Mouse (Mus musculus) kidney, postnatal 0 days (tissue): ENCODE results near the gene Tmem63b. TPM values are rescaled to one million over a fixed set of nuclear protein-coding genes. Genes with fewer than 3 reads are reported as not detected.

Experiments used
- ATAC-seq: fragments of 200-750 bp; cut with Nextera tagmentation; replicated peaks from 2 replicates; pipeline ENCODE4 v1.8.0; 2017; ENCODE audit warnings: low read depth, moderate number of reproducible peaks, moderate TSS enrichment, moderate library complexity; ENCODE audit not compliant: low FRiP score
- DNase-seq: peaks from one replicate; pipeline ENCODE4 v3.0.0-alpha.2; 2016; ENCODE audit warnings: low spot score
- H3K27ac ChIP-seq: fragments of 300-500 bp; sonication (generic); 2 replicates; pipeline ENCODE4 v1.5.1; 2014; ENCODE audit warnings: mild to moderate bottlenecking
- H3K27me3 ChIP-seq: fragments of 300-500 bp; sonication (generic); 2 replicates; pipeline ENCODE4 v1.6.1; 2014; ENCODE audit warnings: low read length, mixed read lengths; ENCODE audit not compliant: insufficient read depth
- H3K36me3 ChIP-seq: fragments of 300-500 bp; sonication (generic); 2 replicates; pipeline ENCODE4 v1.6.1; 2014; ENCODE audit warnings: low read length, mixed read lengths; ENCODE audit not compliant: insufficient read depth
- H3K4me1 ChIP-seq: fragments of 300-500 bp; sonication (generic); replicated peaks from 2 replicates; pipeline ENCODE4 v1.6.1; 2014; ENCODE audit warnings: antibody characterized with exemption, low read length, mixed read lengths; ENCODE audit not compliant: insufficient read depth
- H3K4me2 ChIP-seq: fragments of 300-500 bp; sonication (generic); 2 replicates; pipeline ENCODE4 v1.6.1; 2014; ENCODE audit warnings: mild to moderate bottlenecking, low read length, moderate library complexity, mixed read lengths
- H3K4me3 ChIP-seq: fragments of 300-500 bp; sonication (generic); replicated peaks from 2 replicates; pipeline ENCODE4 v1.5.1; 2014; ENCODE audit warnings: low read depth, low read length
- H3K9ac ChIP-seq: fragments of 300-500 bp; sonication (generic); 2 replicates; pipeline ENCODE4 v1.6.1; 2014; ENCODE audit warnings: low read depth, low read length
- H3K9me3 ChIP-seq: fragments of 300-500 bp; sonication (generic); replicated peaks from 2 replicates; pipeline ENCODE4 v1.6.1; 2016; ENCODE audit warnings: low read length, inconsistent platforms, mixed read lengths
- CTCF ChIP-seq: IDR thresholded peaks from 2 replicates; pipeline ENCODE4 v1.5.1; 2016; ENCODE audit warnings: antibody characterized with exemption, low read depth, mild to moderate bottlenecking, moderate library complexity
- WGBS: fragments of 180-500 bp; shearing (Covaris S2); extraction: QIAGEN DNeasy Blood & Tissue Kit; methylation state at CpG from one replicate; pipeline ENCODE4 v1.1.7; 2014; 5-methylcytosine and 5-hydroxymethylcytosine counted together
- polyA plus RNA-seq: library from polyadenylated mRNA; unstranded; fragments of >200 nt; fragmentation: Nextera tagmentation; extraction: Ambion mirVana; gene quantifications from 2 replicates; pipeline ENCODE4 v1.2.1, GENCODE M21; 2015

The Tmem63b gene
- polyA plus RNA-seq, 1 experiment from 2014 or later: 29.6 TPM

DNA sequence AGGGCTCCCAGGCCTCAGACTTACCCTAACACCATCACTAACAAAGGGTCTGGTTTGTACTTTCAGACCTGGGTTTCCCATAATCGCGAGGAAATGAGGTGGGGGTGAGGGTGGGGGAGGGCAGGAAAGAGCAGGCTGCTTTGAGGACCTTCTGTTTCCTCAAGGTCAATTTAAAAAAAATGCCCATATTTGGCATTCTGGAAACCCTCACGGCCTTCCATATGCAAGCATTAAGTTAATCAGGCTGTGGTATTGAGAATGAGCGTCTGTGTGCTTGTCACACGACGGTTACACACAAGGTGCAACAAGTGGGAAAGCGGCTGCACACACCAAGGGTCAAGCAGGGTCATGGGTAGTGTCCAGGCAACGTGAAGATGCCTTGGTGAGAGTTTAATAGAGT, 74.7 kb downstream of the Tmem63b start:
- Histone ChIP-seq H3K4me2 (no peak overlapping the region), H3K9ac (no peak overlapping the region), H3K27me3 (no peaks in the 10 kb centered on the region), H3K27ac (no peak overlapping the region), H3K4me1 (no peaks in the 10 kb centered on the region; the same call in 1 of the 2 replicates), H3K4me3 (no peak overlapping the region), H3K9me3 (no peaks in the 10 kb centered on the region), H3K36me3 (no peaks in the 10 kb centered on the region)
- DNase-seq (no peak), ATAC-seq (no peak)
- WGBS: 69% methylated on average over 8 of the region's 8 CpGs
- TF ChIP-seq CTCF: no peak

Other genes with a start within 250 kb of the Tmem63b start
- gene Spats1, start 211.5 kb downstream of the Tmem63b start, polyA plus RNA-seq: 0.17 and 0.39 TPM in 2 replicates
- gene Aars2, start 180.1 kb downstream of the Tmem63b start, polyA plus RNA-seq: 11.5 and 13.8 TPM in 2 replicates
- gene Tcte1, start 163.5 kb downstream of the Tmem63b start, polyA plus RNA-seq: 0.07 and 0.15 TPM in 2 replicates
- 1.5 and 1.8 TPM in 2 replicates for gene Tmem151b, start 137.2 kb downstream of the Tmem63b start, polyA plus RNA-seq
- gene Nfkbie, start 131.2 kb downstream of the Tmem63b start, polyA plus RNA-seq: 4.8 and 5.1 TPM in 2 replicates
- 131 and 138 TPM in 2 replicates for gene Slc35b2, start 123.0 kb downstream of the Tmem63b start, polyA plus RNA-seq
- gene Hsp90ab1, start 113.6 kb downstream of the Tmem63b start, polyA plus RNA-seq: 1,330 and 1,432 TPM in 2 replicates
- gene Slc29a1, start 87.3 kb downstream of the Tmem63b start, polyA plus RNA-seq: 93.6 and 101 TPM in 2 replicates
- 16.7 and 18.4 TPM in 2 replicates for gene Mymx, start 84.8 kb downstream of the Tmem63b start, polyA plus RNA-seq
- gene Capn11, start 27.6 kb downstream of the Tmem63b start, polyA plus RNA-seq: 0.17 TPM in 1 of 2 replicates, not detected in the other
- 148 and 160 TPM in 2 replicates for gene Mrpl14, start 583 bp downstream of the Tmem63b start, polyA plus RNA-seq
- gene 1600014C23Rik, start 46.9 kb upstream of the Tmem63b start, polyA plus RNA-seq: 0.66 TPM in 1 of 2 replicates, not detected in the other